Mouse (Mus musculus) olfactory bulb, adult 2 months (tissue): Measurements from ENCODE around the gene Chn1.

Experiments
- CTCF ChIP-seq: fragments of 200-500 bp; IDR thresholded peaks from 2 replicates; pipeline ENCODE4 v1.5.1; 2012; ENCODE audit warnings: low read depth, mild to moderate bottlenecking, low read length, moderate library complexity; ENCODE audit not compliant: insufficient read depth
- POLR2A ChIP-seq: fragments of 200-500 bp; IDR thresholded peaks from 2 replicates; pipeline ENCODE4 v1.6.1; 2012; ENCODE audit warnings: mild to moderate bottlenecking, low read depth, low read length, moderate library complexity; ENCODE audit not compliant: insufficient read depth

GRCm38 (mm10) chr2:73615456-73615855, 159.7 kb downstream of the Chn1 start:
- no peak for TF ChIP-seq CTCF
- TF ChIP-seq POLR2A = no peak
